Mouse (Mus musculus) kidney, adult 2 months (tissue): ENCODE results near the gene Pdzrn3.

Experiments
- CTCF ChIP-seq: fragments of 200-500 bp; conservative IDR thresholded peaks from 2 replicates; pipeline ENCODE4 v1.5.1; 2011; ENCODE audit warnings: low read depth, mild to moderate bottlenecking, control low read depth, low read length, moderate library complexity, mixed read lengths; ENCODE audit not compliant: insufficient read depth, insufficient read length
- POLR2A ChIP-seq: fragments of 200-500 bp; IDR thresholded peaks from one replicate; pipeline ENCODE4 v1.6.1; 2011; ENCODE audit warnings: low read depth, low read length, control low read depth

DNA sequence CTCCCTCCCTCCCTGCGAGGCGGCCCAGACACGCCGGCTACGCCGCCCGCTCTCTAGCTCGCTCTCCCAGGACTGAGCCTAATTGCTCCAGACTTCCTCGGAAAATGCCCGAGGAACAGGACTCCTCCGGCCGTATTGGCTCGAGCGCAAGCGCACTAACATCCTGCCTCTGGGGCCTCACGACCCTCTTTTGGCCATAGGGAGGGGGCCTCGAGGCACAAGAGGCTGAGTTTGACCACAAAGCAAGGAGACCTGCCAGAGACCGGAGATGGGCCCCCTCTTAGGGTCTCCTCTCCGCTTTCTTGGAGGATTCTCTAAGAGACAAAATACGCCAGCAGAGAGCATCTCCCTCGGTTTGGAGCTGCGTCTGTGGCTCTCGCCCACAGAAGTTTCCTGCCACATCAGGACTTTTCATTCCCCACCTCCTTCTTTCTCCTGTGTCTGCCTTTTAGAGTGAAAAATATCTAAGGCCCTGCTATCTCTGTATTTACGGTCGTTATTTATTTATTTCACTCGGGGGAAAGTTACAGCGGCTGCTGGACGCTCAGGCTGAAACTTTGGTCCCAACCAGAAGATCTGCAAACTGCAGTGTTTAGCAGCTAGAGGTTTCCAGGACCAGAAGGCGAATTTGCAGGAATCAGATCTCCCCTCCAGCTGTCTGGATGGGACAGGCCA is 375 bp upstream of the Pdzrn3 start:
- TF ChIP-seq CTCF: no peak
- TF ChIP-seq POLR2A: peak; percentile 91
